Mouse (Mus musculus) spleen, adult 2 months (tissue): ENCODE results near the gene Sash1. TPM values are rescaled to one million over a fixed set of nuclear protein-coding genes. Genes with fewer than 3 reads are reported as not detected.

Experiments used
- DNase-seq, 2 experiments: peaks; one replicate each; pipeline versions ENCODE4 v3.0.0 to v3.0.0-alpha.2; 2012 to 2021; ENCODE audit warnings: low spot score in 2 of 2, low read depth in 1 of 2
- H3K27ac ChIP-seq: fragments of 200-500 bp; 2 replicates; pipeline ENCODE4 v1.5.1; 2012; ENCODE audit warnings: low read length, inconsistent platforms; ENCODE audit not compliant: insufficient read depth
- H3K27me3 ChIP-seq: fragments of 200-500 bp; 2 replicates; pipeline ENCODE4 v1.6.1; 2012; ENCODE audit warnings: mild to moderate bottlenecking, moderate library complexity, low read length, inconsistent platforms; ENCODE audit not compliant: control insufficient read depth, insufficient read depth
- H3K36me3 ChIP-seq: fragments of 200-500 bp; 2 replicates; pipeline ENCODE4 v1.6.1; 2012; ENCODE audit warnings: mild to moderate bottlenecking, low read length, inconsistent platforms; ENCODE audit not compliant: control insufficient read depth, insufficient read depth
- H3K4me1 ChIP-seq: fragments of 200-500 bp; 2 replicates; pipeline ENCODE4 v1.6.1; 2011; ENCODE audit warnings: inconsistent platforms; ENCODE audit not compliant: control insufficient read depth, insufficient read depth, insufficient read length
- H3K4me3 ChIP-seq: fragments of 200-500 bp; 2 replicates; pipeline ENCODE4 v1.5.1; 2011; ENCODE audit warnings: mild to moderate bottlenecking, inconsistent platforms; ENCODE audit not compliant: insufficient read depth, insufficient read length; ENCODE audit errors: extremely low read depth
- CTCF ChIP-seq: fragments of 200-500 bp; IDR thresholded peaks from 2 replicates; pipeline ENCODE4 v1.5.1; 2011; ENCODE audit warnings: mild to moderate bottlenecking, inconsistent platforms; ENCODE audit not compliant: insufficient read depth, insufficient read length, insufficient replicate concordance; ENCODE audit errors: extremely low read depth
- POLR2A ChIP-seq: fragments of 200-500 bp; IDR thresholded peaks from 2 replicates; pipeline ENCODE4 v1.6.1; 2011; ENCODE audit warnings: low read depth, low read length, inconsistent platforms
- WGBS: fragments of 180-500 bp; shearing (Covaris S2); methylation state at CpG from one replicate; pipeline ENCODE4 v1.1.7; 2018; 5-methylcytosine and 5-hydroxymethylcytosine counted together
- polyA plus RNA-seq: library from polyadenylated mRNA; depleted of rRNA; stranded (reverse); fragments of >200 nt; gene quantifications from 2 replicates; pipeline ENCODE4 v1.2.3, GENCODE M21; 2012

Gene Sash1
- polyA plus RNA-seq, 1 experiment: 9.8 TPM

DNA sequence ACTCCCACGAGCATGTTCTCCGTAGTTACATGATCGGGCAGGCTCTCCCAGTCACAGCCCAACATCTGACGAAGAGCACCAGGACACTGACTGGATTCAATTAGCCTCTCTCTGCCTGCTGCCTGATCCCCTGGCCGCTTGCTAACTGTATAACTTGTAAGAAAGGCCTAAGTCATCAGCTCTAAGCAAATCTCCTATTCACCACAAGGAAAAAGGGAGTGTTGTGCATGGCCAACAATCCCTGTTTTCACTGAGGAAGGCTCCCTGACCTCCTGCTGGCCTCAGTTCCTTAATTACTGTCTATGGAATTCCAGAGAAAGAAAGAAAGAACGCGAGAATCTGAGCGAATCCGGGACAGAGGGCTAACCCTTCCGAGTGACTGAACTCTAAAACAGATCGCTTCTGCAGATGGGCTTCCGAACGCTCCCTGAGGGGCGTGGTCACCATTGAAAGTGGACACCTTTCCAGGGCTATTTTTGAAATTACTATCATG, 123.6 kb downstream of the Sash1 start:
- H3K27me3 ChIP-seq: no peaks in the 10 kb centered on the region
- H3K4me3 ChIP-seq: no peak overlapping the region
- no peak for DNase-seq
- no peak for TF ChIP-seq CTCF
- no peak for TF ChIP-seq POLR2A
- 0 out of 2 replicates have a peak overlapping the region, but pooled peaks have one; percentile 50 for H3K27ac ChIP-seq
- H3K4me1 ChIP-seq: no peaks in the 10 kb centered on the region
- no peaks in the 10 kb centered on the region for H3K36me3 ChIP-seq
- WGBS: 83% methylated on average over 14 of the region's 14 CpGs

- Histone ChIP-seq H3K36me3 (no peaks in the 10 kb centered on the region), H3K4me3 (no peak overlapping the region), H3K27ac (peak overlapping the region; percentile 8; the same call in 1 of the 2 replicates), H3K27me3 (no peaks in the 10 kb centered on the region), H3K4me1 (no peaks in the 10 kb centered on the region)
- WGBS: 83% methylated on average over 9 of the region's 9 CpGs
- no peak for DNase-seq
- no peak for TF ChIP-seq CTCF
- no peak for TF ChIP-seq POLR2A
Observed at GRCm38 (mm10) chr10:8761656-8762055, 124.2 kb downstream of the Sash1 start.

- H3K27me3 ChIP-seq: no peaks in the 10 kb centered on the region
- no peaks in the 10 kb centered on the region for H3K4me1 ChIP-seq
- DNase-seq: no peak
- H3K27ac ChIP-seq: no peak overlapping the region
- 62% methylated on average over 4 of the region's 4 CpGs for WGBS
- no peak for TF ChIP-seq POLR2A
- TF ChIP-seq CTCF: no peak
- no peaks in the 10 kb centered on the region for H3K36me3 ChIP-seq
- no peak overlapping the region for H3K4me3 ChIP-seq
Observed at GRCm38 (mm10) chr10:8760598-8760997, 125.3 kb downstream of the Sash1 start.

GRCm38 (mm10) chr10:8759228-8759627, 126.6 kb downstream of the Sash1 start:
- Histone ChIP-seq H3K27me3 (no peaks in the 10 kb centered on the region), H3K4me1 (no peaks in the 10 kb centered on the region), H3K36me3 (no peaks in the 10 kb centered on the region), H3K4me3 (no peak overlapping the region), H3K27ac (no peak overlapping the region)
- TF ChIP-seq POLR2A (no peak), CTCF (no peak)
- DNase-seq: peak in 1 of 2 experiments; percentile 12
- WGBS: 18% methylated on average over 7 of the region's 7 CpGs

- no peak overlapping the region for H3K4me3 ChIP-seq
- peak overlapping the region; percentile 56; the same call in 1 of the 2 replicates for H3K27ac ChIP-seq
- DNase-seq: no peak
- no peaks in the 10 kb centered on the region for H3K36me3 ChIP-seq
- TF ChIP-seq POLR2A: no peak
- TF ChIP-seq CTCF: no peak
- 82% methylated on average over 21 of the region's 21 CpGs for WGBS
- H3K27me3 ChIP-seq: no peaks in the 10 kb centered on the region
- no peaks in the 10 kb centered on the region for H3K4me1 ChIP-seq
Observed at GRCm38 (mm10) chr10:8757429-8757931, 128.4 kb downstream of the Sash1 start.

DNA sequence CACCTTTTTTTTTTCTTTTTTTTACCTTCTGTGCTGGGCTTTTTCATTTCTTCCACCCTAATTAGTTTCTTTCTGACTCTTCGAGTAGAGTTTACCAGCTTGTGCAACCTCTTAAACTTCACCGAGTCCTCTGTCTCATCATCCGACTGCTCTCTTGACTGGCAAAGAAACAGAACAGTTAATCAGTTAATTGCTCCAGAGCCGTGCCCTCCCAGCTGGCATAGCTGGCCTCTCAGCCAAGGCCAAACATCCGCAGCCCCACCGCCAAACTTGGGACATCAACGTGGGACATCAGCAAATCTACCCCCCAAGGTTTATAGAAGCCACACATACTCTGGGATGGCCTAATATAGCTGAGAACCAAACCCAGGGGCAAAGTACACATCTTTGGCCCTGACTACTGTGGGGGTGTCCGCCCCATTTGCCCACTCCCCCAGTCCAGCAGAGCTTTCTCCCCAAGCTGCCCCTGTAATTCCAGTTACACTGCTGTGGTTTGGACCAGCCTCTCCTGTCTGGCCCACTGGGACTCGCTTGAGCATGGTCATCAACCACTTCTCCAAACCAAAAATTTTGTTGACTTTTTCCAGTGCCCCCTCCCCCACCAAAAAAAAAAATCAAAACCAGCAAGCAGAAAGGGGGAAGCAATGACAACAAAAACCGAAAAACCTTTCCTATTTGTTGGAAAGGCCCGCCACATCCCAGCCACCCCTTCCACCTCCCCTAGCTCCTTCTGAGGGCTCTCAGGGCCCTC, 129.1 kb downstream of the Sash1 start:
- H3K4me1 ChIP-seq: no peaks in the 10 kb centered on the region
- 71% methylated on average over 11 of the region's 11 CpGs for WGBS
- H3K36me3 ChIP-seq: no peaks in the 10 kb centered on the region
- no peak overlapping the region for H3K4me3 ChIP-seq
- DNase-seq: no peak
- H3K27me3 ChIP-seq: no peaks in the 10 kb centered on the region
- peak overlapping the region; percentile 75 for H3K27ac ChIP-seq
- TF ChIP-seq POLR2A (no peak), CTCF (no peak)

DNA sequence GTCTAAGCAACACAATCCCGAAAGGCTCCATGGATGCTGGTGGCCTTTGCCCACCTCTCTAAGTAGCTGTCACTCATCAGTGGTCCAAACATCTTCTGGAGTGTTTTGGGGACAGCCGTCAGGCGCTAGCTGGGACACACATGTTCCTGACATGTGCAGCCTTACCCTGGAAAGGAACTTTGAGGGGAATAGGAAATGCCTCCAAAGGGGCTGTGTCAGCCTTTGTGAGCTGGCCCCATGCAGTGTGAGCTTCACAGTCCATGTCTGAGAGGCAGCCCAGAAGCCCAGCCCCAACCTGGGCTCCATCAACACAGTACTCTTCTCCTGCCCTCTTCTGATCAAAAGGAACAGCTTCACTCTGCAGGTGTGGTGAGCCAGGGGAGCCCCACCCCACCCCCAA, 132.5 kb downstream of the Sash1 start:
- H3K27ac ChIP-seq: no peak overlapping the region

More for the DNA sequence above, 132.5 kb downstream of the Sash1 start:
- WGBS: 94% methylated on average over 3 of the region's 3 CpGs
- Histone ChIP-seq H3K4me1 (no peaks in the 10 kb centered on the region), H3K36me3 (no peaks in the 10 kb centered on the region), H3K4me3 (no peak overlapping the region), H3K27me3 (no peaks in the 10 kb centered on the region)
- no peak for DNase-seq
- TF ChIP-seq CTCF (no peak), POLR2A (no peak)
